Mouse (Mus musculus) limb, embryonic 12.5 days (tissue): ENCODE results near the gene Rps13. TPM values are rescaled to one million over a fixed set of nuclear protein-coding genes. Genes with fewer than 3 reads are reported as not detected.
A peak's percentile ranks its signal among the peaks of the same experiment; 100 is the strongest.

Experiments used
- ATAC-seq: fragments of 200-750 bp; cut with Nextera tagmentation; 2 replicates; pipeline ENCODE4 v1.8.0; 2017; ENCODE audit warnings: low read depth, moderate TSS enrichment; ENCODE audit not compliant: insufficient number of reproducible peaks, insufficient read depth, low FRiP score, low TSS enrichment
- H3K27ac ChIP-seq: fragments of 300-500 bp; sonication (generic); 2 replicates; pipeline ENCODE4 v1.5.1; 2016; ENCODE audit warnings: mild to moderate bottlenecking, moderate library complexity
- H3K27me3 ChIP-seq: fragments of 300-500 bp; sonication (generic); 2 replicates; pipeline ENCODE4 v1.6.1; 2016; ENCODE audit warnings: mild to moderate bottlenecking, moderate library complexity
- H3K36me3 ChIP-seq: fragments of 300-500 bp; sonication (generic); 2 replicates; pipeline ENCODE4 v1.6.1; 2016; ENCODE audit warnings: mild to moderate bottlenecking, moderate library complexity
- H3K4me1 ChIP-seq: fragments of 300-500 bp; sonication (generic); replicated peaks from 2 replicates; pipeline ENCODE4 v1.6.1; 2016
- H3K4me2 ChIP-seq: fragments of 300-500 bp; sonication (generic); 2 replicates; pipeline ENCODE4 v1.6.1; 2016; ENCODE audit warnings: mild to moderate bottlenecking, moderate library complexity
- H3K4me3 ChIP-seq: fragments of 300-500 bp; sonication (generic); replicated peaks from 2 replicates; pipeline ENCODE4 v1.5.1; 2016; ENCODE audit warnings: mild to moderate bottlenecking
- H3K9ac ChIP-seq: fragments of 300-500 bp; sonication (generic); replicated peaks from 2 replicates; pipeline ENCODE4 v1.6.1; 2016; ENCODE audit warnings: mild to moderate bottlenecking, moderate library complexity
- H3K9me3 ChIP-seq: fragments of 300-500 bp; sonication (generic); 2 replicates; pipeline ENCODE4 v1.6.1; 2016; ENCODE audit warnings: mild to moderate bottlenecking, moderate library complexity
- WGBS: fragments of 180-500 bp; shearing (Covaris S2); methylation state at CpG from one replicate; pipeline ENCODE4 v1.1.7; 2016; 5-methylcytosine and 5-hydroxymethylcytosine counted together
- polyA plus RNA-seq: library from polyadenylated mRNA; unstranded; fragments of >200 nt; fragmentation: Nextera tagmentation; extraction: Ambion mirVana; gene quantifications from 2 replicates; pipeline ENCODE4 v1.2.1, GENCODE M21; 2016

The Rps13 gene
- polyA plus RNA-seq, 1 experiment from 2014 or later: 893 TPM

- H3K27ac ChIP-seq: no peak overlapping the region
- H3K27me3 ChIP-seq: no peaks in the 10 kb centered on the region
- no peak overlapping the region for H3K4me2 ChIP-seq
- 75% methylated on average over 1 of the region's 1 CpGs for WGBS
- H3K4me1 ChIP-seq: peaks cover 40% of the 10 kb centered on the region
- no peaks in the 10 kb centered on the region for H3K36me3 ChIP-seq
- no peak for ATAC-seq
- H3K9ac ChIP-seq: no peak overlapping the region
- H3K9me3 ChIP-seq: no peaks in the 10 kb centered on the region
- H3K4me3 ChIP-seq: no peak overlapping the region
These were observed 43.4 kb downstream of the Rps13 start for GRCm38 (mm10) chr7:116290559-116290958.

GRCm38 (mm10) chr7:116288996-116289395, 45.0 kb downstream of the Rps13 start:
- Histone ChIP-seq H3K27ac (no peak overlapping the region), H3K4me1 (peaks cover 25% of the 10 kb centered on the region)
- WGBS: 95% methylated on average over 3 of the region's 3 CpGs

GRCm38 (mm10) chr7:116287959-116288358, 46.0 kb downstream of the Rps13 start:
- WGBS: 83% methylated on average over 5 of the region's 5 CpGs
- H3K4me1 ChIP-seq: peaks cover 22% of the 10 kb centered on the region
- no peak overlapping the region for H3K4me2 ChIP-seq
- no peak overlapping the region for H3K4me3 ChIP-seq
- no peak overlapping the region for H3K9ac ChIP-seq
- H3K27me3 ChIP-seq: no peaks in the 10 kb centered on the region
- no peaks in the 10 kb centered on the region for H3K36me3 ChIP-seq
- H3K27ac ChIP-seq: no peak overlapping the region
- ATAC-seq: no peak
- no peaks in the 10 kb centered on the region for H3K9me3 ChIP-seq

More at GRCm38 (mm10) chr7:116288996-116289395, 45.0 kb downstream of the Rps13 start:
- ATAC-seq: no peak
- no peak overlapping the region for H3K9ac ChIP-seq
- H3K36me3 ChIP-seq: no peaks in the 10 kb centered on the region
- no peaks in the 10 kb centered on the region for H3K27me3 ChIP-seq
- no peak overlapping the region for H3K4me3 ChIP-seq
- no peak overlapping the region for H3K4me2 ChIP-seq
- H3K9me3 ChIP-seq: no peaks in the 10 kb centered on the region

- H3K27ac ChIP-seq: peak overlapping the region; percentile 73
- 23% methylated on average over 11 of the region's 11 CpGs for WGBS
- H3K4me3 ChIP-seq: no peak overlapping the region
- no peaks in the 10 kb centered on the region for H3K27me3 ChIP-seq
- no peaks in the 10 kb centered on the region for H3K36me3 ChIP-seq
- no peak for ATAC-seq
- H3K9me3 ChIP-seq: no peaks in the 10 kb centered on the region
- peaks cover 16% of the 10 kb centered on the region for H3K4me1 ChIP-seq
- no peak overlapping the region for H3K4me2 ChIP-seq
- H3K9ac ChIP-seq: no peak overlapping the region
These were observed 47.2 kb downstream of the Rps13 start for GRCm38 (mm10) chr7:116286611-116287355.

GRCm38 (mm10) chr7:116286173-116286572, 47.8 kb downstream of the Rps13 start:
- H3K9me3 ChIP-seq: no peaks in the 10 kb centered on the region
- no peak for ATAC-seq
- H3K4me2 ChIP-seq: no peak overlapping the region
- peak overlapping the region; percentile 73; the same call in 1 of the 2 replicates for H3K27ac ChIP-seq
- no peak overlapping the region for H3K9ac ChIP-seq
- H3K36me3 ChIP-seq: no peaks in the 10 kb centered on the region
- no peaks in the 10 kb centered on the region for H3K27me3 ChIP-seq
- H3K4me1 ChIP-seq: peaks cover 16% of the 10 kb centered on the region
- H3K4me3 ChIP-seq: no peak overlapping the region
- 71% methylated on average over 12 of the region's 12 CpGs for WGBS

- H3K9me3 ChIP-seq: no peaks in the 10 kb centered on the region
- H3K36me3 ChIP-seq: no peaks in the 10 kb centered on the region
- no peak overlapping the region for H3K9ac ChIP-seq
- H3K4me2 ChIP-seq: no peak overlapping the region
- H3K4me1 ChIP-seq: peaks cover 17% of the 10 kb centered on the region
- 92% methylated on average over 1 of the region's 1 CpGs for WGBS
- no peak for ATAC-seq
- no peak overlapping the region for H3K4me3 ChIP-seq
- H3K27me3 ChIP-seq: no peaks in the 10 kb centered on the region
- no peak overlapping the region for H3K27ac ChIP-seq
These were observed 48.8 kb downstream of the Rps13 start for GRCm38 (mm10) chr7:116285216-116285615.

- WGBS: 48% methylated on average over 11 of the region's 11 CpGs
- Histone ChIP-seq H3K27ac (peak overlapping the region; percentile 57), H3K4me2 (no peak overlapping the region), H3K36me3 (no peaks in the 10 kb centered on the region), H3K4me1 (peaks cover 28% of the 10 kb centered on the region), H3K27me3 (no peaks in the 10 kb centered on the region), H3K4me3 (no peak overlapping the region), H3K9ac (no peak overlapping the region), H3K9me3 (no peaks in the 10 kb centered on the region)
- ATAC-seq: no peak
These were observed 51.2 kb downstream of the Rps13 start for GRCm38 (mm10) chr7:116282755-116283154.

Other genes starting within 250 kb of the Rps13 start
- 1.5 and 1.6 TPM in 2 replicates for gene Gm4353, start 249.6 kb downstream of the Rps13 start, polyA plus RNA-seq
- 8.6 and 11.4 TPM in 2 replicates for gene Plekha7, start 25.8 kb downstream of the Rps13 start, polyA plus RNA-seq
- 36.5 and 38.5 TPM in 2 replicates for gene Pik3c2a, start 109.3 kb upstream of the Rps13 start, polyA plus RNA-seq
- gene Nucb2, start 170.2 kb upstream of the Rps13 start, polyA plus RNA-seq: 9.2 and 11.5 TPM in 2 replicates